ENCODE assay signal across 10 mouse cellular contexts in genomic region chr2:154038932-154039331, GRCm38 (mm10). TPM values are rescaled to one million over a fixed set of nuclear protein-coding genes. Genes with fewer than 3 reads are reported as not detected.
DNase-seq lines count a peak whose midpoint lies in the region; ATAC-seq and TF ChIP-seq lines count a peak whose summit lies in the region.
"Had no signal": no experiment of that assay in that cellular context is flagged by ENCODE, and none has a peak within 500 bp of the region (broad histone marks: within the 10 kb centered on the region; RNA-seq: fewer than 3 reads in every experiment).

No protein-coding gene starts in this region.

- DNase-seq in hindbrain, postnatal 0 days (ENCODE audit: low spot score): peak; percentile 49
- DNase-seq in hindbrain, embryonic 14.5 days (ENCODE audit: low spot score): no peak
- DNase-seq in B cell, adult 2 months: peak; percentile 44
- DNase-seq in WW6 (ENCODE audit: low read depth, low spot score) (peak; percentile 18), adipocyte (ENCODE audit: low spot score) (no peak)
- peak; percentile 51 for DNase-seq in cerebellum, adult 9-11 months
- DNase-seq in layer of hippocampus, adult 9-10 months (ENCODE audit: low spot score): peak; percentile 15
- peak; percentile 38 for DNase-seq in neural tube, embryonic 11.5 days (ENCODE audit: low spot score)

- H3K4me2 ChIP-seq in hindbrain, postnatal 0 days (ENCODE audit: low read depth, low read length): no peak overlapping the region
- H3K4me2 ChIP-seq in hindbrain, embryonic 14.5 days (replicated peaks): no peak overlapping the region
- H3K4me2 ChIP-seq in neural tube, embryonic 11.5 days (ENCODE audit: low read depth): no peak overlapping the region
- H3K4me2 ChIP-seq: limb, embryonic 13.5 days had no signal

- TF ChIP-seq CTCF in hindbrain, postnatal 0 days (IDR thresholded peaks at IDR 0.05; ENCODE audit: low read depth): peak; percentile 64

- no peaks in the 10 kb centered on the region for H3K4me1 ChIP-seq in hindbrain, postnatal 0 days (ENCODE audit: insufficient read depth, low read length)
- no peaks in the 10 kb centered on the region for H3K4me1 ChIP-seq in hindbrain, embryonic 14.5 days (replicated peaks; ENCODE audit: control insufficient read depth, insufficient read depth, low read length)
- H3K4me1 ChIP-seq in neural tube, embryonic 11.5 days (ENCODE audit: control insufficient read depth, insufficient read depth, low read length): no peaks in the 10 kb centered on the region
- H3K4me1 ChIP-seq: limb, embryonic 13.5 days had no signal

- 58% methylated on average over 2 of the region's 2 CpGs for WGBS in hindbrain, postnatal 0 days
- WGBS in hindbrain, embryonic 14.5 days: 63% methylated on average over 2 of the region's 2 CpGs
- WGBS in neural tube, embryonic 11.5 days: 68% methylated on average over 2 of the region's 2 CpGs

- no peaks in the 10 kb centered on the region for H3K27me3 ChIP-seq in hindbrain, postnatal 0 days (ENCODE audit: insufficient read depth, low read length)
- no peaks in the 10 kb centered on the region for H3K27me3 ChIP-seq in hindbrain, embryonic 14.5 days (ENCODE audit: control insufficient read depth, insufficient read depth, low read length)
- H3K27me3 ChIP-seq in neural tube, embryonic 11.5 days (ENCODE audit: control insufficient read depth, insufficient read depth, low read length): no peaks in the 10 kb centered on the region
- H3K27me3 ChIP-seq: limb, embryonic 13.5 days had no signal

- no peaks in the 10 kb centered on the region for H3K36me3 ChIP-seq in hindbrain, postnatal 0 days (ENCODE audit: insufficient read depth, low read length)
- H3K36me3 ChIP-seq in hindbrain, embryonic 14.5 days (replicated peaks; ENCODE audit: control insufficient read depth, insufficient read depth): no peaks in the 10 kb centered on the region
- H3K36me3 ChIP-seq in neural tube, embryonic 11.5 days (ENCODE audit: control insufficient read depth, insufficient read depth, low read length): no peaks in the 10 kb centered on the region
- H3K36me3 ChIP-seq: limb, embryonic 13.5 days had no signal

- H3K4me3 ChIP-seq in hindbrain, postnatal 0 days (ENCODE audit: low read length): no peak overlapping the region
- H3K4me3 ChIP-seq in hindbrain, embryonic 14.5 days (replicated peaks; ENCODE audit: low read length): no peak overlapping the region
- no peak overlapping the region for H3K4me3 ChIP-seq in neural tube, embryonic 11.5 days (ENCODE audit: low read depth, low read length)
- H3K4me3 ChIP-seq: erythroblast, embryonic 14.5 days; limb, embryonic 13.5 days had no signal

- ATAC-seq in hindbrain, postnatal 0 days: no peak
- no peak for ATAC-seq in hindbrain, embryonic 14.5 days (ENCODE audit: low FRiP score)
- ATAC-seq in neural tube, embryonic 11.5 days (ENCODE audit: insufficient read depth, low FRiP score, low TSS enrichment): no peak

- no peak overlapping the region for H3K9ac ChIP-seq in hindbrain, postnatal 0 days (replicated peaks; ENCODE audit: low read length)
- H3K9ac ChIP-seq in hindbrain, embryonic 14.5 days: no peak overlapping the region
- H3K9ac ChIP-seq in neural tube, embryonic 11.5 days (ENCODE audit: low read length): no peak overlapping the region
- H3K9ac ChIP-seq: limb, embryonic 13.5 days had no signal

- no peaks in the 10 kb centered on the region for H3K9me3 ChIP-seq in hindbrain, postnatal 0 days (ENCODE audit: low read length)
- no peaks in the 10 kb centered on the region for H3K9me3 ChIP-seq in hindbrain, embryonic 14.5 days (ENCODE audit: control insufficient read depth, low read length)
- H3K9me3 ChIP-seq in neural tube, embryonic 11.5 days (ENCODE audit: control insufficient read depth, low read length): no peaks in the 10 kb centered on the region
- H3K9me3 ChIP-seq: limb, embryonic 13.5 days had no signal

- no peak overlapping the region for H3K27ac ChIP-seq in hindbrain, postnatal 0 days
- no peak overlapping the region for H3K27ac ChIP-seq in hindbrain, embryonic 14.5 days
- no peak overlapping the region for H3K27ac ChIP-seq in neural tube, embryonic 11.5 days (ENCODE audit: low read depth, low read length)
- H3K27ac ChIP-seq: limb, embryonic 13.5 days had no signal

RNA-seq across cellular contexts. Expression of gene Bpifa2, which starts 30.9 kb away (rescaled TPM):
- 0.86 TPM in 1 of 2 replicates, not detected in the other for total RNA-seq in hindbrain, postnatal 0 days (2014; rRNA removed)
- not detected in 2 replicates for polyA plus RNA-seq in hindbrain, postnatal 0 days (2015; fragmentation: Nextera tagmentation; extraction: Ambion mirVana)
- polyA plus RNA-seq in hindbrain, embryonic 14.5 days (2014; fragmentation: Nextera tagmentation; extraction: Ambion mirVana): not detected in 2 replicates
- polyA plus RNA-seq in neural tube, embryonic 11.5 days (2014; fragmentation: Nextera tagmentation; extraction: Ambion mirVana): not detected in 2 replicates
- polyA plus RNA-seq: erythroblast, embryonic 14.5 days; limb, embryonic 13.5 days had no signal

Comparison
In these comparisons a context has a peak if more than half of its experiments do, and no peak if none do; other contexts are left out.
1. DNase-seq: peak in hindbrain, postnatal 0 days (single experiment), B cell, adult 2 months (2 of 2), WW6 (single experiment), cerebellum, adult 9-11 months (single experiment), layer of hippocampus, adult 9-10 months (single experiment) and neural tube, embryonic 11.5 days (single experiment); none in hindbrain, embryonic 14.5 days (single experiment) and adipocyte (single experiment).